Mouse (Mus musculus) adrenal gland, postnatal 4 days (tissue): ENCODE data around the gene Enkd1. TPM values are rescaled to one million over a fixed set of nuclear protein-coding genes. Genes with fewer than 3 reads are reported as not detected.

Experiments used
- DNase-seq, 2 experiments: peaks; one replicate each; pipeline ENCODE4 v3.0.0; 2021 to 2022; ENCODE audit warnings: low spot score in 2 of 2, mixed read lengths in 2 of 2
- total RNA-seq, 2 experiments: library from RNA; stranded (reverse); gene quantifications; 2 replicates each; pipeline ENCODE4 v1.2.3; 2021

Gene Enkd1
- total RNA-seq, 2 experiments from 2014 or later, result 9.8 to 11.7 TPM

DNA sequence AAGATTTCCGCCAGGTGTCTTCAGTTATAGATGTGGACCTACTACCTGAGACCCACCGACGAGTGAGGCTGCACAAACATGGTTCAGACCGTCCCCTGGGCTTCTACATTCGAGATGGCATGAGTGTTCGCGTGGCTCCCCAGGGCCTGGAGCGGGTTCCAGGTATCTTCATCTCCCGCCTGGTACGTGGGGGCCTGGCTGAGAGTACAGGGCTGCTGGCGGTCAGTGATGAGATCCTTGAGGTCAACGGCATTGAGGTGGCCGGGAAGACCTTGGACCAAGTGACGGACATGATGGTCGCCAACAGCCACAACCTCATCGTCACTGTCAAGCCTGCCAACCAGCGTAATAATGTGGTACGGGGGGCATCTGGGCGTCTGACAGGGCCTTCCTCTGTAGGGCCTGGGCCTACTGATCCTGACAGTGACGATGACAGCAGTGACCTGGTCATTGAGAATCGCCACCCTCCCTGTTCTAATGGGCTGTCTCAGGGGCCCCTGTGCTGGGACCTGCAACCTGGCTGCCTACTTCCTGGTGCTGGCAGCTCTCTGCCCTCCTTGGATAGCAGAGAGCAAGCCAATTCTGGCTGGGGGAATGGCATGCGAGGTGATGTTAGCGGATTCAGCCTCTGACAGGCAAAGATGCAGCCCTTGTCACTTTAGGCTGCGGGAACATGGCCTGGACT is 5.1 kb downstream of the Enkd1 start:
- DNase-seq, result no peak

DNA sequence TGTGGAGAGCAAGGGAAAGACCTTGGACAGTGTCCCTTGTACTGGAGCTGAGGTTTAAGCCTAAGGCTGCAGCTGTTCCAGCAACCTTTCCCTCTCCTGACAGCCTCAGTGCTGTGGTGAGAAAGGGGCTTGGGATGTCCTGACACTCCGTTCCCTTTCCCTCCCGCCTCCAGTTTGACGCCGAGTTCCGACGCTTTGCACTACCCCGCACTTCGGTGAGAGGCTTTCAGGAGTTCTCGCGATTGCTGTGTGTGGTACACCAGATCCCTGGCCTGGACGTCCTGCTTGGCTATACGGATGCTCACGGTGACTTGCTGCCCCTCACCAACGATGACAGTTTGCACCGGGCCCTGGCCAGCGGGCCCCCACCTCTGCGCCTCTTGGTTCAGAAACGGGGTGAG is 6.0 kb downstream of the Enkd1 start:
- DNase-seq, result no peak

DNA sequence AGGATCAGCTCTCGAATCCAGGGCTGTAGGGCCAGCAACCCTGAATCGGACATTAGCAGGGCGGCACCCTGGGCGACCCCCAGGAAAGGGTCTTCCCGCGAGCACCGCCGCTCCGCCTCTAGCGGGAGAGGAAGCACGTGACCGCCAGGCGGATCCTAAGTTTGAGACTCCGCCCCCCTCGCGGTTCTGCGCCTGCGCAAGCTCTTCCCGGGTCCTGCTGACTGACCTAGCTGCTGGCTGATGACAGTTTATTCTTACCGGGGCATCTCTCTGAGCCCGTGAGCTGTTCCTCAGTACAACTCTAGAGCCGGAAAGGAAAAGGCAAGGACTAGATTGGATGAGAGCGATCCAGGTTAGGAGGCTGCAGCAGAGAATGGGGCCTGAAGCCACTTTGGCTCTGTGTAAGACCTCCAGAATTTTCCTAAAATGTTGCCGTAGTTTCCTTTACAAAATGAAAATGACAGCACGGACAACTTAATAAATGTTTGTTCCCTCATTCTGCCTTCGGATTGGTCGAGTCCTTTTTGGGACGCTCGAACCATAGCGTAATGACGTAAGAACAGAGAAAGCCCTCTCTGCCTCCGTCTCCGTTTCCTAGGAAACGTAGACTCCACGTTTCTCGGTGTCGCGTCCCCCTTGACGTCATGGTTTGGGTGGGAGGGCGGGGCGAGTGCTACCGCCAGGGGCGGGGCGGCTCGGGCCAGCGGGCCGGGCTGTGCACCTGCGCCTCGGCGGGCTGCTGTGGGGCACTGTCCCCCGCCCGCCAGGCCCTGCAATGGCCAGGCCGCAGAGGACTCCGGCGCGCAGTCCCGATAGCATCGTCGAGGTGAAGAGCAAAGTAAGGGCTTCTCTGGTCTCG is 6.8 kb downstream of the Enkd1 start, which contains the start of the genes Acd and Pard6a:
TSS of gene Acd (minus strand) at position 137 of the 859 bp plus-strand sequence.
TSS of gene Pard6a (plus strand) at position 183 of the 859 bp plus-strand sequence.
- DNase-seq, result peak; percentile 90 to 94

DNA sequence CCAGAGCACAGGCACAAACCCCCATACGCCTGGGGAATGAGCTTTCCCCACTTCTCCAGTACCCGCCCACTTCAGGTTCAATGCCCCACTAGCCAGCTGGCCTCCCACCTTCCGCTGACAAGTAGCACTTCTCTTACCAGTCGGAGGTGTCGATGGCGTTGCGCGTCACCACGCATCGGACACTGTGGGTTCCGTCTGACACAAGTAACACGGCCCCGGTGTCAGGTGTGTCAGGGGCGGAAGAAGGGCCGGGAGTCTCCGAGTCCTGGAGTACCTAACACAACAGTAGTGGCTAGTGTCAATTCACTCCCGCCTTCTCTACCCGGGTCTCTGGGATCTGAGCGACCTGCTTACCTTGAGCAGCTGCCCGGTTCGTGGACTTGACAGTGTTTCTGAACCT is 7.4 kb downstream of the Enkd1 start:
- peak in 1 of 2 experiments; percentile 28 for DNase-seq

DNA sequence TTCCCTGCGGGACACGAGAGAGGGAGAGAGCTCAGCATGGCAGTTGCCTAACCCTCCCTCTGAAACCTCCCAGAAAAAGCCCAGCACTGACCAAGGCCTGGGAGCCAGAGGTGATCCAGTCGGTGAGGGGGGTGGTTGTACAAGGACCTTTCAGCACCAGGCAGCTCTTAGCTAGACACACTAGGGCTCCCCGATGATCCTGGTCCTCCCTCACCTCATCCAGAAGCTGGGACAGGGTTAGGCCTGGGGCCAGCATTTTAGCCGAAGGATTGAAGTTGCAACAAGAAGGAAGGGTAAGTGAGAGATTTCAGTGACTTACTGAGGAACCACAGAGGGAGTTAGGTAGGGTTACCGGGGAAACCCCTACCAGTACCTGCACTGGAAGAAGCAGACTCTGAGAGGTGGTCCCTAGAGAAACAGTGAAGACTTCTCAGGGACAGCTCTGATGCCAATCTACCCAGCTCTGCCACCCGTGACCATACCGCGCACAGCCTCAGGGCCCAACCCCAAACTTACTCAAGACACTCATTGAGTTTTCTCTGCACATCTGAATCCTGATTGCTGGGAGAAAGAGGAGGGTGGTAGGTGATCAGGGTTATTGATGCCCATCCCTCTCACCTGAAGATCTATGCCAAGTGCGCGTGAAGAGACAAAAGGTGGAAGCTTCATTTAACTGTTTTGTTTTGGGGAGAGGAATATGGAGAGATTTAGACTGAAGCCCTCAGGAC is 8.4 kb downstream of the Enkd1 start:
- DNase-seq, result no peak

DNA sequence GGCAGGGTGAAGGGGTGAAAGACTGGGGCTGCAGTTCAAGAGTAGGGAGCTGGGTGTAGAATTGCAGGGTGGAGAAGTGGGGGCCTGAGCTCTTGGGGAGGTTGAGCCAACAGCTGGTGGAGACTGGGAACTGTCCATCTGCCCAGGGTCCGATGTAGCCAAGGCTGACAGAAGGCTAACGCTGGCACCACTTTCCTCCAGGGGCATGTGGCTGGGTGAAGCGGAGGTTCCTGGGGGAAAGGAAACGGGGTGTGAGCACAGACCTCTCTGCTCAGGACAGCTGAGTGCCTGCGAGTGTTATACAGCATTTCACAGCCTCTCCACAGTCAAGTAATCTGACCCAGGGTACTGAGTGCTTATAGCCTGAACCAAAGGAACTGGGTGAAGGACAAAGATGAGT is 9.3 kb downstream of the Enkd1 start:
- DNase-seq, result no peak

DNA sequence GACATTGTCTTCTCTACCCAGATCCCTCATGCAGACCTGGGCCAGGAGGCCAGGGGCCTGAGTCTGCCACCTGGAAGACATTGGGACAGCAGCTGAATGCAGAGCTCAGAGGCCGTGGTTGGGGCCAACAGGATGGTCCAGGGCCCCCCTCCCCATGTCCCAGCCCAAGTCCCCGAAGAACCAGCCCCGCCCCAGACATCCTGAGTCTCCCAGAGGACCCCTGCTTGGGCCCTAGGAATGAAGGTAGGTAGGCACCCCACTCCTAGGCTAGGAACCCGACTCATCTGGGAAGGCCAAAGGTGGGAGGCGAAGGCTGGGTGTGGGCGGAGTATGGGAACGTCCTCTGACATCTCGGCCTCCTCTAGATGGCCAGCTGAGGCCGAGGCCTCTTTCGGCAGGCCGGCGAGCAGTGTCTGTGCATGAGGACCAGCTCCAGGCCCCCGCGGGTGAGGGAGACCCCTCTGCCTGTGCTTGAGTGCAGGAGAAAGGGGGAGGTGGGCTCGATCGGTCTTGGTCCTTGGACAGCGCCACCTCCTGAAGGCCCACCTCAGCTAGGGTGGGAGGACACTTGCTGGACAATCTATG is 10.7 kb downstream of the Enkd1 start:
- no peak for DNase-seq

DNA sequence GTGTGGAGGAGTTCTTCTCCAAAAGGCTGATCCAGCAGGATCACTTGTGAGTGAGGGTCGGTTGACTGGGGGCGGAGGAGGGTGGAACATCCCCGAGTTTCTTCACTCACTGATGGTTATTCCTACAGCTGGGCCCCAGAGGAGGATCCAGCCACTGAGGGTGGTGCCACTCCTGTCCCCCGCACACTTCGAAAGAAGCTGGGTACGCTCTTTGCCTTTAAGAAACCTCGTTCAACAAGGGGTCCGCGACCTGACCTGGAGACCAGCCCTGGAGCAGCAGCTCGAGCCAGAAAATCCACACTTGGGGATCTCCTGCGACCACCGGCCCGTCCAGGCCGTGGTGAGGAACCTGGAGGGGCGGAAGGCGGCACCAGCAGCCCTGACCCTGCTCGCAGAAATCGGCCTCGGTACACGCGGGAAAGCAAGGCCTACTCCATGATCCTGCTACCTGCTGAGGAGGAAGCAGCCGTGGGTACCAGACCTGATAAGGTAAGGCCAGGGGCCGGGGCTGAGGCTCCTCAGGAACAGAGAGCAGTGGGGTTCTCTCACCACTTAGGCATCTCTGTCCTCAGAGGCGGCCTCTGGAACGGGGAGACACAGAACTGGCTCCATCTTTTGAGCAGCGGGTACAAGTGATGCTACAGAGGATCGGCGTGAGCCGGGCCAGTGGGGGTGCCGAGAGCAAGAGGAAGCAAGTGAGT is 12.8 kb downstream of the Enkd1 start:
- no peak for DNase-seq

DNA sequence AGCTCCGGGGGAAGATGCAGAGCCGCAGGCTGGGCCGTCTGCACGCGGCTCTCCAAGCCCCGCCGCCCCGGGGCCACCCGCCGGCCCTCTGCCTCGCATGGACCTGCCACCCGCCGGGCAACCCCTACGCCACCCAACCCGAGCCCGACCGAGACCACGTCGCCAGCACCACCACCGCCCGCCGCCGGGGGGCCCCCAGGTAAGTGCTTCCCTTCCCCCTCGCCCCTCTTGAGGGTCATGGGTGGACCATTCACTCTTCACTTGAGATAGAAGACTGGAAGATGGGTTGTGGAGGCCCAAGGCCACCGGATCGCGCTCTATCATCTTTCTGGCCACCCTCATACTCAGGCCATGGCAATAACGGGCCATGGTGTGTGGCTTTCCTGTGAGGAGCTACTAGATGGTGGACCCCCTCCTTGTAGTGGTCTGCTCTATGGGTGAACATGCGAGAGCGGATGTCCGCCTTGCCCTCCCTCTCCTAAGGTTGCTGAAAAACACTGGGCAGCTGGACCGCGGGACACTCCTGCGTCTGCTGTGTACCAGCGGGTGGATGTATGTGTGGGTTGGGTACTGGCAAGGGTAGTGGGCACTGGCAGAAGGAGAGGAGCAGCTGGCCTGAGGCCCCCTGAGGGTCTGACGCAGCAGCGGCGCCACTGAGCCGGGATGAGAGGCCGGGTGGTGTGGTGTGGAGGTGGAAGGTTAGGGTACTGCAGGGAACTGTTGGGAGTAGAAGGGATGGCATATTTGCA is 13.8 kb downstream of the Enkd1 start:
- DNase-seq, result no peak

DNA sequence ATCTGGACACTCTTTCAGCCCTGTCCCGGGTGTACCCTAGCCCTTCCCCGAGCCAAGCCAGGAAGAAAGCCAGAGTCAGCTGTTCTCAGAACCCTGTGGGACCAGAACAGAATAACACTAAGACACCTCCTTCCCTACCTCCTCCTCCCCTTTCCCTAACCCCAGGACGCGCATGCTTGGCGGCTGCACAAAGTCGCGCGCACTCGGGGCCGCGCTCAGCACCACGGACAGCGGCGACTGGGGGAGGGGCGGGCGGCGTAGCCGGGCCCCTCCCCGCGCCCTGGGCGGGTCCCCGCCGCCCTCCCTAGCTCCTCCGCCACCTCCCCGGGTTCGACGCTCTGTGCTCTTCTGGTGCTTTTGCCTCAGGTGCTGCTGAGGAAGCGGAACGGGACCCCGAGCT is 14.4 kb downstream of the Enkd1 start:
- DNase-seq, result peak; percentile 46 to 72

DNA sequence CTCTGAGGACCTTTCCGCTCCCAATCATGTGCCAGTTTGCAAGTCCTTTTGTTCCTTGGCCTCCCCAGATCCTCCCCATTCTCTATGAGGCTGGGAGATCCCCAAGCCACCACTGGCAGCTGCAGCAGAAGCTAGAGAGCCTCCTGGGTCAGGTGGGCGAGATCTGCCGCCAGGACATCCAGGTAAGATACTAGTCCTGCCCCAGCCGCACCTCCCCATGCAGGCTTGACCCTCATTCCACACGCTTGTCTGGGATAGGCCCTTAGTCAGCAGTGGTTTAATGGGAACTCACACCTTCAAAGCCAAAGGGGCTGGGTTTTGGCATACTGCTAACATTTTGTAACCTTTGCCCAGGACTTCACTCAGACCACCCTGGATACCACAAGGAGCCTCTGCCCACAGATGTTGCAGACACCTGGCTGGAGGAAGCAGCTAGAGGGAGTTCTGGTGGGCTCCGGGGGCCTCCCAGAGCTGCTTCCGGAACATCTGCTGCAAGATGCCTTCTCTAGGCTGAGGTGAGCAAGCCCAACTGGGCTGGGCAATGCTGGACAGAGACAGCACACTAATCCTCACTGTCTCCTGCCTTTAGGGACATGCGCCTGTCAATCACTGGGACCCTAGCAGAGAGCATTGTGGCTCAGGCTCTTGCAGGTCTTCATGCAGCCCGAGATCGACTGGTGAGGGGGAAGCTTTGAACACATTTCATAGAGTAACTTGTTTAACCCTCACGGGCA is 15.4 kb downstream of the Enkd1 start:
- no peak for DNase-seq

DNA sequence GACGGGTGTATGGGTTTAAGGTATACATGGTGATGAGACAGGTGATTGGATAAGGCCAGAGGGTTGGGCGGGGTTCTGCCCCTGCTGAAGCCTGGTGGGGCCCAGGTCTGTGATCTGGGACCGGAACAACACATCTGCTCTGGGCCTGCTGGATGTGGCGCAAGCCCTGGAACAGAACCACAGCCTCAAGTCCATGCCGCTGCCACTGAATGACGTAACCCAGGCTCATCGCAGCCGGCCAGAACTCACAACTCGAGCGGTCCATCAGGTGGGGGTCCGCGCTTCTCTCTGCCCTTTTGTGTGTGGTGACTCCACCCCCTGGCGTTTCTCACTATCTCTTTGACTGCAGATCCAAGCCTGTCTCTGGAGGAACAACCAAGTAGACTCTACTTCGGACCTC is 17.0 kb downstream of the Enkd1 start:
- no peak for DNase-seq

DNA sequence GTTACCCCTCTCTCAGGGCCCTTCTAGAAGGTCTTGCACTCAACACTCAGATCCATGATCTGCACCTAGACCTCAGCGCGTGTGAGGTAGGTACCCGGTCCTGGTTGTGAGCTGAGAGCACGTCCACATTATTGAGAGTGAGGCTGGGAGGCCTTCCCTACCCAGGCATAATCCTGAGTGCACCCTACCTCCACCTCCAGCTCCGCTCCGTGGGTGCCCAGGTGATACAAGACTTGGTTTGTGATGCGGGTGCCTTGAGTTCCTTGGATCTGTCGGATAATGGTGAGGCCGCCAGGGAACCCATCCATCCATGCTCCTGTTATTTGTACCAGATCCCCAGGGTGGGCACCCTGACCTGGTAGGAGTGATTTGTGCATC is 18.0 kb downstream of the Enkd1 start:
- DNase-seq, result no peak

DNA sequence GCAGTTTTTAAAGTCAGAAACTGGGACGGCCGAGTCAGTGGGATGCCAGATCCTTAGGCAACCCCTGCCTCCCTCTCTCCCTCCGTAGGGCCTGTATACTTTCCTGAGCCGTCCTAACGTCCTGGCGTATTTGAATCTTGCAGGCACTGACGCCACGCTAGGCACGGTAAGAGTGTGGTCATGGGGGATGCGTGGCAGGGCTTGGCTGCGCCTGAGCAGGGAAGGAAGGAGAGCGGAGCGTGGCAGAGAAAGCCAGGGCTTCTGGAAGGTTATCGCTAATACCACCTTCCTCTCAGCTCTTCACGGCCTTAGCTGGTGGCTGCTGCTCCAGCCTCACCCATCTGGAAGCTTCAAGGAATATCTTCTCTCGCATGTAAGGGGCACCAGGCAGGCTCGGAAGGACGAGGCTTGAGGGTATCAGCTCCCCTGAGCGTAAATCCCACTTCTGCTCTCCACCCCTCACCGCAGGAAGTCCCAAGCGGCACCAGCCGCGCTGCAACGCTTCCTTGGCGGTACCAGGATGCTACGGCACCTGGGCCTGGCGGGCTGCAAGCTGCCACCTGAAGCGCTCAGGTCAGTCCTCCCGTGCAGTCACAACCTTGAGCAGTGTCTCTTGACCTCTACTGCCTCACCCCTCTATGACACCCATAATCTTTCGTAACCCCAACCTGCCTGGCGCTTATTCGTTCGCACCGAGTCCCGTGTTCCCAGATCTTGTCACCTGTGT is 18.6 kb downstream of the Enkd1 start:
- DNase-seq, result no peak

DNA sequence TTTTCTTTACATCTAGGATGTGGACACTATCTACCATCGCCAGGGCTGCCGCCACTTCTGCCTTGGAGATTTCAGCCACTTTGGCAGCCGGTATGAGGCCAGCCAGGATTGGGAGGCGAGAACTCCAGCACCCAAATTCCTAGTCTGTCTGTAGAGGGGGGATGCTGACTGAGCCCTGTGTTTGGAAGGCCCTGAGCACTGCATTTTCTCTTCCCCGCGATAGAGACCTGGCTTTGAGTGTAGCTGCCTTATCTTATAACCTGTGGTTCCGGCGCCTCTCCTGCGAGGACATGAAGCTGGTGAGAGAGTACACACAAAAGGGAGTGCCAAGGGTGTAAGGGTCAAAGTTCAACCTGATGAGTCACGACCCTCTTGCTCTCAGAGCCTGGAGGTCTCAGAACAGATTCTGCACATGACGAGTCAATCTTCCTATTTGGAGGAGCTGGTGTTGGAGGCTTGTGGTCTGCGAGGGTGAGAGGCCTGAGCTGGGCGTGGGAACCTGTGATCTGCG is 19.7 kb downstream of the Enkd1 start:
- DNase-seq, result no peak

DNA sequence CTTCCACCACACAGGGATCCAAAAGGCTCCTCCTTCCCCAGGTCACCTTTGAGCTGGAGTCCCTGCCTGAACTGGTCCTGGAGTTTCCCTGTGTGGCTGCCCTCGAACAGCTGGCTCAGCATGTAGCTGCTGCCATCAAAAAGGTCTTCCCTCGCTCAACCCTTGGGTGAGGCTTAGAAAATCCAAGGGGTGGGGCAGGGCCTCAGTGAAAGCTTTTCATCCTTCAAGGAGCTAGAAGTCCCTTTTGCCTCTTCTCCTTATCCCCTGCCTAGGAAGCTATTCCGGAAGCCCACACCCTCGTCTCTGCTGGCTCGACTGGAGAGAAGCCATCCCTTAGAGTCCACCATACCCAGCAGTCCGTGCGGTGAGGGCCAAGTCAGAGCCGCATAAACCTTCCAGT is 20.5 kb downstream of the Enkd1 start:
- DNase-seq, result no peak

DNA sequence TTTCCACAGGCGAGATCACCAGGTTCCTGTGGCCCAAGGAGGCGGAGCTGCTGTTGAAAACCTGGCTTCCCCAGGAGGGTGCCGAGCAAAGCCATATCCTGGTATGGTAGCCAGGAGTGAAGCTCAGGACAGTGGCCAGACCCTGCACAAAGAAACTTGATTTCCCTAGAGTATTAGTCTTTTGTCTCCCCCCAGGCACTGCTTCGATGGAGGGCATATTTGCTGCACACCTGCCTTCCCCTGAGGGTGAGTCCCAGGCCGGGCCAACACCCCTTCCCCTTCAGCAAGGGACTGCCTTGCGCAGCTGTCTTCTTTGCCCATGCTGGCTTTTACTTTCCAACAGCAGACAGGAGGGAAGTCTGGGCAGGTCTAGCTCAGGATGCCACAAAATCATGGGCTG is 21.5 kb downstream of the Enkd1 start:
- no peak for DNase-seq

DNA sequence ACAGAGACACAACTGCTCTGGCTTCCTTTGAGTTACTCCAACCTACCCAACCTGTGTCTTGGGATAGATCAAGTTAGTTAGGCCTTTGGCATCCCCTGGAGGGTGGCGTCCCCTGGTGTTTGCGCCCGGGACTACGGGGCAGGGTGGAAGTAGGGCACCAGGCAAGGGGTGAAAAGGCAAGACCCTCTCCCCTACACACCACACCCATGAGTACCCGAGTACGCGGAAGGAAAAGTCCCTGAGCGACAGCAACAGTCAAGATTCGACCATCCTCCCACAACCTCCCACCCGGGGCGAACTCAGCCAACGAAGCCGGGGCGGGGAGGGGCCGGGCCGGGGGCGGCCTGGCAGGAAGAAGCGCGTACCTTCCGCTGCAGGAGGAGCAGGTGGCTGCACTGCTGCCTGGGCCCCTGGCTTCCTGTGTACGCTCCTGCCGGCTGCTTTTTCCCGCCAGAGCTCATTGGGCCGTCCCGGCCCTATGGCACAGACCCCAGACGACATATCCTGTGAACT is 22.2 kb downstream of the Enkd1 start, which contains the start of gene Carmil2:
TSS of gene Carmil2 (plus strand) at position 479 of the 513 bp plus-strand sequence.
- DNase-seq, result peak in 1 of 2 experiments; percentile 53
